Mouse (Mus musculus) embryonic fibroblast, embryonic 13.5 days (primary cell): Measurements from ENCODE around the gene Depdc1b.

ENCODE experiments used
- CTCF ChIP-seq: IDR thresholded peaks from 2 replicates; pipeline ENCODE4 v1.5.1; 2011; ENCODE audit warnings: mild to moderate bottlenecking, control low read depth, low read length, moderate library complexity, borderline replicate concordance; ENCODE audit not compliant: insufficient read depth
- POLR2A ChIP-seq: IDR thresholded peaks from 2 replicates; pipeline ENCODE4 v1.6.1; 2011; ENCODE audit warnings: low read depth, mild to moderate bottlenecking, control low read depth, low read length, moderate library complexity

GRCm38 (mm10) chr13:108437424-108437823, 121.3 kb downstream of the Depdc1b start:
- TF ChIP-seq CTCF (no peak), POLR2A (no peak)
